Mouse (Mus musculus): ENCODE measurements around the gene Hcn3.
"Not testable (repeated sequence)": the region's sequence is repeated elsewhere in the genome, so short reads cannot be mapped to it uniquely, and the experiment has no call there.

The Hcn3 gene

GRCm38 (mm10) chr3:89181749-89182500 lies 21.9 kb upstream of the Hcn3 start:
- no peak for DNase-seq

GRCm38 (mm10) chr3:89179056-89179455 lies 19.1 kb upstream of the Hcn3 start:
- DNase-seq = no peak

GRCm38 (mm10) chr3:89178107-89178385 lies 18.1 kb upstream of the Hcn3 start:
- no peak for DNase-seq

- DNase-seq = peak; percentile 77 to 78
These were observed 17.5 kb upstream of the Hcn3 start, which contains the start of gene Scamp3 for GRCm38 (mm10) chr3:89177242-89178106. TSS of gene Scamp3 (plus strand) at chr3:89177473.

- DNase-seq = no peak
These were observed 16.4 kb upstream of the Hcn3 start for GRCm38 (mm10) chr3:89176421-89176820.

- DNase-seq = no peak
These were observed 15.5 kb upstream of the Hcn3 start for GRCm38 (mm10) chr3:89175544-89175943.

GRCm38 (mm10) chr3:89174844-89175243 lies 14.8 kb upstream of the Hcn3 start:
- DNase-seq = no peak

- no peak for DNase-seq
These were observed 6.9 kb upstream of the Hcn3 start for GRCm38 (mm10) chr3:89166945-89167344.

- no peak for DNase-seq
These were observed 5.4 kb upstream of the Hcn3 start for GRCm38 (mm10) chr3:89165268-89165870.

GRCm38 (mm10) chr3:89164506-89165267 lies 4.7 kb upstream of the Hcn3 start, which contains the start of gene Clk2:
TSS of gene Clk2 (plus strand) at chr3:89164795.
- peak; percentile 95 to 96 for DNase-seq

- no peak for DNase-seq
These were observed 3.7 kb upstream of the Hcn3 start for GRCm38 (mm10) chr3:89163643-89164245.

- no peak for DNase-seq
These were observed 3.1 kb upstream of the Hcn3 start for GRCm38 (mm10) chr3:89163123-89163522.

- DNase-seq = no peak
These were observed 1.8 kb upstream of the Hcn3 start for GRCm38 (mm10) chr3:89161786-89162185.

GRCm38 (mm10) chr3:89161207-89161606 lies 1.2 kb upstream of the Hcn3 start:
- DNase-seq = not testable (repeated sequence)

GRCm38 (mm10) chr3:89159211-89159610 lies 785 bp downstream of the Hcn3 start:
- DNase-seq = peak; percentile 43 to 47

- no peak for DNase-seq
These were observed 1.3 kb downstream of the Hcn3 start for GRCm38 (mm10) chr3:89158651-89159050.

GRCm38 (mm10) chr3:89156951-89157350 lies 3.0 kb downstream of the Hcn3 start:
- peak; percentile 18 to 27 for DNase-seq

GRCm38 (mm10) chr3:89152084-89152835 lies 7.7 kb downstream of the Hcn3 start:
- DNase-seq = no peak

GRCm38 (mm10) chr3:89148567-89148966 lies 11.4 kb downstream of the Hcn3 start:
- DNase-seq = no peak

GRCm38 (mm10) chr3:89147979-89148311 lies 12.1 kb downstream of the Hcn3 start:
- DNase-seq = no peak

GRCm38 (mm10) chr3:89147101-89147978 lies 12.7 kb downstream of the Hcn3 start:
- DNase-seq = no peak
